Mouse (Mus musculus): ENCODE data around the gene Gata3. TPM values are rescaled to one million over a fixed set of nuclear protein-coding genes. Genes with fewer than 3 reads are reported as not detected.

Gene Gata3
- polyA plus RNA-seq (2015; fragmentation: Nextera tagmentation; extraction: Ambion mirVana): 61.2 and 66.5 TPM in 2 replicates

GRCm38 (mm10) chr2:9889651-9890183 is at the start of gene Gata3:
Gene Gata3 (minus strand): TSS chr2:9890034.

GRCm38 (mm10) chr2:9888913-9889650 is 752 bp downstream of the Gata3 start, which contains the start of gene 9230102O04Rik:
Gene 9230102O04Rik (minus strand): TSS chr2:9889540.

GRCm38 (mm10) chr2:9881051-9881591 is 8.7 kb downstream of the Gata3 start, which contains the start of gene 4930412O13Rik:
Gene 4930412O13Rik (plus strand): TSS chr2:9881252.

Other genes starting within 250 kb of the Gata3 start
- gene 4930412O13Rik, start 8.8 kb downstream of the Gata3 start, polyA plus RNA-seq (2015; fragmentation: Nextera tagmentation; extraction: Ambion mirVana): 1.4 and 2.4 TPM in 2 replicates
- 5.0 and 5.2 TPM in 2 replicates for gene 9230102O04Rik, start 494 bp downstream of the Gata3 start, polyA plus RNA-seq (2015; fragmentation: Nextera tagmentation; extraction: Ambion mirVana)
- 6.5 and 7.4 TPM in 2 replicates for gene Taf3, start 158.6 kb upstream of the Gata3 start, polyA plus RNA-seq (2015; fragmentation: Nextera tagmentation; extraction: Ambion mirVana)
- 588 and 650 TPM in 2 replicates for gene Atp5c1, start 190.5 kb upstream of the Gata3 start, polyA plus RNA-seq (2015; fragmentation: Nextera tagmentation; extraction: Ambion mirVana)
- gene Kin, start 190.6 kb upstream of the Gata3 start, polyA plus RNA-seq (2015; fragmentation: Nextera tagmentation; extraction: Ambion mirVana): 14.1 and 15.8 TPM in 2 replicates
- 2.9 and 4.4 TPM in 2 replicates for gene Itih2, start 241.4 kb upstream of the Gata3 start, polyA plus RNA-seq (2015; fragmentation: Nextera tagmentation; extraction: Ambion mirVana)

Data from urinary bladder, postnatal 0 days (tissue).